Mouse (Mus musculus): ENCODE results near the gene Oaz2.
"Not testable (repeated sequence)": the region's sequence is repeated elsewhere in the genome, so short reads cannot be mapped to it uniquely, and the experiment has no call there.

The Oaz2 gene

DNA sequence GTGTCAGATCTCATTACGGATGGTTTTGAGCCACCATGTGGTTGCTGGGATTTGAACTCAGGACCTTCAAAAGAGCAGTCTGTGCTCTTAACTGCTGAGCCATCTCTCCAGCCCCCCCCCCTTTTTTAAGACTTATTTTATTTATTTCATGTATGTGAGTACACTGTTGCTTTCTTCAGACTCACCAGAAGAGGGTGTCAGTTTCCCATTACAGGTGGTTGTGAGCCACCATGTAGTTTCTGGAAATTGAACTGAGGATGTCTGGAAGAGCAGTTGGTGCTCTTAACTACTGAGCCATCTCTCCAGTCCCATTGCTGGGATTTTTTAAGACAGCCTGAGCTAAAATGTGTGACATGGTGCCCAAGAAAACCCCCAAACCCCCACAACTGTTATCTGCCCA lies 15.8 kb upstream of the Oaz2 start:
- not testable (repeated sequence) for DNase-seq (ENCODE audit: low spot score in 2 of 2)

DNA sequence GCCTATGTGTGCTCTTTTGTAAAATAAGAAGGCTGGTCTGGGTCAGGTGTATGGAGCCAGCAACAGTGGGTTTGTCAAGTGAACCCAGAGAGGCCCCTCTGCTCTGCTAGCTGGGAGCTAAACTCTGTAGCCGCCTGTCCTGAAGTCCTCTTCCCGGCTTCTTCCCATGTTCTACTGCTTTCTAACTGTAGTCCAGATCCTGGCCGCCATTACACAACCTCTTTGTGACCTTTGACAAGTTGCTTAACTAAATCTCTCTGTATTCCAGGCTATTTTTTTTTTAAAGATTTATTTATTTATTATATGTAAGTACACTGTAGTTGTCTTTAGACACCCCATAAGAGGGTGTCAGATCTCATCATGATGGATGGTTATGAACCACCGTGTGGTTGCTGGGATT lies 14.1 kb upstream of the Oaz2 start:
- DNase-seq (ENCODE audit: low spot score in 2 of 2): no peak

DNA sequence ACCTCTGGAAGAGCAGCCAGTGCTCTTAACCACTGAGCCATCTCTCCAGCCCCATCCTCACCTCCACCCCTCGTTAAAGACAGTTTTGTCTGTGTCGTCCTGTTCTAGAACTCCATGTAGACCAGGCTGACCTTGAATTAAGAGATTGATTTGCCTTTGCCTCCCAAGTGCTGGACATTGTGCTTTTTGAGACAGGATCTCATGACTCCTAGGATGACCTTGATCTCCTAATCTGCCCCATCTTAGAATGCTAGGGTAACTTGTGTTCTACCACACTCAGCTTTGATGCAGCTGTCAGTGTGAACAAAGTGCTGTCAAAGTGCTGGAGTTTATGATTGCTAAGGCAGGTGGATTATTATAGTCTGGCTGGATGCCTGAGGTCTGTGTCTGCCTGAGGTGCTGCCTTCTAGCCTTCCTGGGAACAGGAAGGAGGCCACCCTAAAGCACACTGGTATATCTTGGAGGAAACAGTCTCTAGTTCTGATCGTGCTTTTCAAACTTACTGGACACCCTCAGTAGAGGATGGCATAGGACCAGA lies 13.0 kb upstream of the Oaz2 start:
- no peak for DNase-seq (ENCODE audit: low spot score in 2 of 2)

DNA sequence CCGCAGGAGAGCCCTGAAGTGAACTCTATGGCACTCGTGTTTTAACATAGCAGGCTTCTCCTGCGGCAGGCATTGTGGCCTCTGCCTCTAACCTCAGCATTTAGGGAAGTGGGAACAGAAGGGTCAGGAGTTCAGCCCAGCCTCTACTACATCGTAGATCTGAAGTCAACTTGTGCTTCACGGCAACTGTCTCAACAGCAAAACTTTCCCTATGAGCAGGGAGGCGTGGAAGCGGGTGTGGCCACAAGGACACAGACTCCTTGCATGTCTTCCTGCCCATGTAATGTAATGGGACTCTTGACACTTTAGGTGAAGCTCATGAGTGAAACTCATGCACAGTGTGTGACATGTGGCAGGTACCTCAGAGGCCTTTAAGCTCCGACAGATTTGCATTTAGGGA lies 12.3 kb upstream of the Oaz2 start:
- DNase-seq (ENCODE audit: low spot score in 2 of 2): no peak

DNA sequence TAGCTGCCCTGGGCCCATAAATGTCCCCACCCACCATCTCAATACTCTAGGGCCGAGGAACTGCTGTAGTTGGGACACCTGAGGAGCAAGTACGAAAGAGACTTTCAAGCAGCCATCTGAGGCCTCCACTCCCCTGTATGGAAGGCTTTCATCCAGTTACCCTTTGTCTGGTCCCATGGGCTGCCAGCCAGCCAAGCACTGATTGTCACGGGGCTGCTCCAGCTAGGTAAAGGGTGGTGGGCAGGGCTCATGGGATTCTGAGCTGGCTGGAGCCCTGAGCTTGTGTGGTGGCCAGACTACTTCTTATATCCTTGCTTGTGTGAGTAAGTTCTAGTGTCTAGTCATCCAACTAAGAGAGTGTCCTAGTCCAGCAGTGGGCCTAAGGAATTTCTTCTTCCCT lies 10.6 kb upstream of the Oaz2 start:
- no peak for DNase-seq (ENCODE audit: low spot score in 2 of 2)

DNA sequence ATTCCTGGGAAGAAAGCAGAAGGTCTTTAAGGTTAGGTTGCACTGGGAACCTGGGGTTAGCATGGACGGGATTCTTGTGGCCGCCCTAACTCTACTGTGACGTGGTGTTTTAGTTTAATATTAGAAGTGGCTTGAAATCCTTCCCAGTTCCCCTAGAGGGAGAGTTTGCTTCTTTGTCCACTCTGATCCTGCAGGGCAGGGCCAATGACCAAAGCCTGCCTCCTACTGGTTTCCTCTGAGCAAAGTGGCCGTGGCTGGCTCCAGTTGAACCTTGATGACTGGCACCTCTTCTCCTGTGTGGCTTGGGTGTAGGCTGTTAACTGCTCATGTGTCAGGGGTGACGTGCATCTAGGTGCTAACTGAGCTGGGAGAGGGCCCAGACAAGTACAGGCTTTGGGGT lies 6.8 kb upstream of the Oaz2 start:
- no peak for DNase-seq (ENCODE audit: low spot score in 2 of 2)

DNA sequence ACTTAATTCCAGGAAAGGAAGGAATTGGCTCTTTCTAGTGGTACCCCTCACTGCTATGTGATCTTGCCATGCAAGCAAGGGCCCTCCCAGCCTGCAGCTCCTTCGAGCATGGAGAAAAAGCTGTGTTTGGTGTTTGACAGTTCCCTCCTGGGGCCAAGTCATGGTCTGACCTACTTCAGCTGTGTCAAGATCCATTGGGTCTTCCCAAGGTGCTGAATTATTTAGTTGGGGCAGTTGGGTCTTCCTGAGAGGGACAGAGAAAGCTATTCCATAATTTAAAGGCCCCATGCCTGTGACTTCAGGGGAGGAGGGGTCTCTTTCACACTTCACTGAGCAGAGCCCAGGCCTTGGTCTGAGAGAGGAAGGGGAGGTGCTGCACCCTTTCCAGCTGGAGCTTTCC lies 6.3 kb upstream of the Oaz2 start:
- no peak for DNase-seq (ENCODE audit: low spot score in 2 of 2)

DNA sequence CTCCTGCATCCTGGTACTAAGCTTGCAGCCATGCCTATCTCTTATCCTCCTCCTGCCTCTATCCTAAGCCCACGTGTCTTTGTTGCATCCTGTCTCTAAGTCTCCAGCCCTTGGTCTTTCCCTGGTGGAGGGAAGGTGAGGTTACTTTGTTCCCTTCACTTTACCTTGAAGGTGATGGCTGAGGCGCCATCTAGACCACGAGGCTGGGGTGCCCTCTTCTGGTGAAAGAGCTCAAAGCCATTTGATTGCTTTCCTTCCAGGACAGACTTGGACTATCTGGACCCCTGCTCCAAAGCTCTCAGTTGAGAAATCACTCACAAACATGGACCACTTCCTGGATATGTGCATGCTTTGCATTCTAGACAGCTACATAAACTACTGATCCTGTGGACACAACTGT lies 3.6 kb upstream of the Oaz2 start:
- peak in 1 of 2 experiments; percentile 48 for DNase-seq (ENCODE audit: low spot score in 2 of 2)

DNA sequence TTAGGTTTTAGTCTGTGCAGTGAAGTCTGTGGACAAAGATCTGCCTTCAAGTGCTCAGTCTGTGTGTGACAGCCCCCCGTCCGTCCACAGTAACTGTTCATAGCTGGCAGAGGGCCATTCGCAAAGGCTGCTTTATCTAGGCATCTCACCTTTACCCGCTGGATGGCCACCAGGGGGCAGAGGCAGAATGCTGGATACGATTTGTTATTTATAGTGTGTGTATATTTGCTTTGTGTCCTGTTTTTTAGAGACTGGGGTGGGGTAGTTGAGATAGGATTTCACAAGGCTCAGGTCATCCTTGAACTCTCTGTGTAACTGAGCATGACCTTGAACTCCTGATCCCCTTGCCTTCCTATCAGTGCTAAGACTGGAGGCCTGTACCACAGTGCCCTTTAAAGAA lies 1.8 kb upstream of the Oaz2 start:
- DNase-seq (ENCODE audit: low spot score in 2 of 2): peak; percentile 24 to 52

DNA sequence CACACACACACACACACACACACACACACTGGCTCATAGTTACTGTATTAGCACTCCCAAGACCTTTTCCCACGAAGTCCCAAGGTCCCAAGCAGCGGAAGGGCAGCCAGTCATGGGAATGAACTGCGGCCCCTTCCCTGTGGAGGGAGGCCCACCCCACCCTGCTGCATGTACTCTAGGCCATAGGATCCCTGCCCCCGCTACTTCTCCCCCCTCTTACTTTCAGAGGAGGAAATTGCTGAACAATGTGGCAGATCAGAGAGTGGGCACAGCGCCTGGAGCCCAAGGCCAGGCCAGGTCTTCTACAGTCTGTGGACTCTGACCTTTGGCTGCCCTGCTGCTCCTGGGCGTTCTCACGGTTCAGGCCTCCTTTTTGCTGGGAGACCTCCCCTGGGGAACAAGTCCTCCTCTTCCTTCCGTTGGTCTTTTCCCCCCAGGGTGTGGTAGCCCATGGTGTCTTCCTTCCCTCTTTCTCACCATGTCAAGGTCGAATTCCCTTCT lies 3.7 kb downstream of the Oaz2 start:
- DNase-seq (ENCODE audit: low spot score in 2 of 2): no peak

DNA sequence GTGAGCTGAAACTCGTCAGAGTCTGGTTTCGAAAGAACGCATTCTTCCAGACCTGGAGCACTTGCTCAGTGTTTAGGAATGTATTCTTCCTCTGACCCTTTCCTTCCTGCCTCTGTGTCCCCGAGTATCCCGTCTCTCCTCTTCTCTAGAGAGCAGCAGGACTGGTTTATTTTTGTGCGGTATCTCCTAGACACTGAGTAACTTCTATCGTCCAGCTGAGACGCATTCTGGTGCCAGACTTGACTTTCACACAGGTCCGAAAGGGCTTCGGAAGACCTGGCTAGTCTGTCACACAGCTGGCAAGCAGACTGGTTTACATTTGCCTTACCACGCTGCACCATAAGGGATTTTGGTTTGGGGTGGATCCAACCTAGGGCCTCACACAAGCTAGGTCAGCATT lies 5.2 kb downstream of the Oaz2 start:
- no peak for DNase-seq (ENCODE audit: low spot score in 2 of 2)

DNA sequence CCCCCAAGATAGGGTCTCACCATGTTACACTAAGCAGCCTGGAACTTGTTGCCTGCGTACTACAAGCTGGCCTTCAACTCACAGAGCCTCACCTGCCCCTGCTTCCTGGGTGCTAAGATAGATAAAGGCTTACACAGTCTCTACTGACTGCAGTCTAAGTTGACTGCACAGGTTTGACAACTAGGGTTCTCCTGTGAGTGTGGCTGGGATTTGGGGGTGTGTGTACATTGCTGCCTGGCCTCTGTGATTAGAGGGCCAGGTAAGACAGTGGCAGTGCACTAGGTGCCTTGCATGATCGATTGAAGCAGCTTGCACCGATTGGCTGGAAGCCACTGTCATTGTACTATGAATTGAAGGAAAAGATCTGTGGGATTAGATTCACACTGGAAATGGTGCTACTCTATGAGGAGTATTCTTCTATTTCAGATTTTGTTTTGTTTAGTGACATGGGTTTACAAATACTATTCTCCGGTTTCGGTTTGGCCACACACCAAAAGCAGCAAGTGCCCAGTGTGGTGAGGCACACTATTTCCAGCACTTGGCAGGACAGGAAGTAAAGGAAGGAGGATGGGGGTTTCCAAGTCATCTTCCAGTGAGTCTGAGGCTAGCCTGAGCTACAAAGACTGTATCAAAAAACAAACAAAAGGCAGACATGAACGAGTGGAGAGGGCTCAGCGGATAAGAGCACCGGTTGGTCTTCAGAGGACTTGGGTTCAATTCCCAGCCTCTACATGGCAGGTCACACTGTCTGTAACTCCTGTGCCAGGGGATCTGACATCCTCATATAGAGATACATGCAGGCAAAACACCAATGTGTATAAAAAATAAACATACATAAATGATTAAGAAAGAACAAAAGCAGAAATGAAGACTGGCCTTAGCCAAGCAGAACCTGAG lies 7.9 kb downstream of the Oaz2 start:
- no peak for DNase-seq (ENCODE audit: low spot score in 2 of 2)

DNA sequence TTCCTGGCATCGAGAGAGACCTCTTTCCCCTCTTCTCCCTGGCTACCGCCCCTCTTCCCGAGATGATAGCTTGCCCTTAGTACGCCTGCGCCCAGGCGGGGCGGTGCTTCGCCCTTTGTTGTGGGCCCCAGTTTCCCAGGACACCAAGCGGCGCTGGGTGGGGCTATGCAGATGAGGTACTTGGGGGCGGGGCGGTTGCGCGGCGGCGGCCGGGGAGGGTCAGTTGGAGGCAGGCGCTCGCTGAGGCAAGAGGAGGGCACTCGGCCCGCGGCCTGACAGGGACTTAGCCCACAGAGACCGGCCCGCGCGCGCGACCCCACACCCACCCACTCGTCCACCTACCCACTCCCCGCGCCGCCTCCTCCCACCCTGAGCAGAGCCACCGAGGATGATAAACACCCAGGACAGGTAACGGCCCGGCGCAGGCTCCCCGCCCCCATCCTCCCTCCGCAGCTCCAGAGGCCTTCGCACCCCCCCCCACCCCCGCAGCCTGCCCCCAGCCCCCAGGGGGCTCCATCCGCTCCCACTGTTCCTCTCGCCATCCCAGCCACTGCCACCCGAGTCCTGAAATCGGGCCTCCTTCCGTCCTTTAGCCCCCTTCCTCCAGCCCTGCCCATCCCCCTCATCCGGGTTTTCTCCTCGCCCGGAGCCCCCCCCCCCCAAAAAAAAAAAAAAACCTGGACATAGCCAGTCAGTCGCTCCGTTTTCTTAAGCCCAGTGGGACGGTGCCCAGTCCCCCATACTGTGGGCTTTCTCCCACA lies 8.7 kb downstream of the Oaz2 start:
- DNase-seq (ENCODE audit: low spot score in 2 of 2): peak; percentile 93

DNA sequence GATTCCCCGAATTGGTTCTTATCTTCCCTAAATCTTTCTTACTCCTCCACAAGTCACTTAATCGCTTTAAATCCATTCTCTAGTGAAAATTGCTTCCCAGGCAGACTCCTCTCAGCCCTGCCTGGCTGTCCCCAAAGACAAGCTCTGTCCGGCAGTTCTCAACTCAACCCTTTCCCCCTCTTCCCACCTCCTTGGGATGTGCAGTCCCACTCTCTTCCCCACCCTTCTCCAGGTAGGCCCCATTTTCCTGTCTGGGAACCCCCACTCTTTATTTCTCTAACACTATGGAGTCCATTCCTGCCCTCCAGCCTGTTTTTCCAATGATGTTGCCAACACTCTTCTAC lies 9.3 kb downstream of the Oaz2 start:
- DNase-seq (ENCODE audit: low spot score in 2 of 2): no peak

DNA sequence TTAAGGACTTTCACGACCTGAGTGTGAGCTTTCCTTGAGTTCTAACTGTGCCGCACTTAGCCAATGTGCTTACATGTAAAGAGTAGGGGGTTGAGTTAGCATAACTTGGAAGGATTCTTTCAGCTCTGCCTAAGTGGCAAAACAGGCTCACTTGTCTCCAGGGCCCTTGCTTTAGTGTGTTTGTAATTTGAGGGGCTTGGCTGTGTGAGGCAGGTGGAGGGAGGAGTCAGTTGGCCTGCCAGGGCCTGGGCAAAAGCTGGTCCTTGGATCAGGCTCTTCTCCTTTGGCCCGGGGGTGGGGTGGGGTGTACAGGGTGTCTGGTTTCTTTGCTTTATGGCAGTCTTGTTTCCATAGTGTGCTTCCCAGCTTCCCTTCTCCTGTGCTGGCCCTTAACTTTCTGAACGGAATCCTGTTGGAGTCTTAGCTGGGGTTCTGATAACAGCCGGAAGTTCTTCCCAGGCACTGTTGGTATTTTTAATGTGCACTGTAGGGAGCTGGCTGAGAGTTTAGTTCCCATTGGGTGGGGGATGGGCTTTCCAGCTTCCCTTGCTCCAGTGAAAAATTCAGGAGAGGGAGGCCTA lies 11.5 kb downstream of the Oaz2 start:
- no peak for DNase-seq (ENCODE audit: low spot score in 2 of 2)

DNA sequence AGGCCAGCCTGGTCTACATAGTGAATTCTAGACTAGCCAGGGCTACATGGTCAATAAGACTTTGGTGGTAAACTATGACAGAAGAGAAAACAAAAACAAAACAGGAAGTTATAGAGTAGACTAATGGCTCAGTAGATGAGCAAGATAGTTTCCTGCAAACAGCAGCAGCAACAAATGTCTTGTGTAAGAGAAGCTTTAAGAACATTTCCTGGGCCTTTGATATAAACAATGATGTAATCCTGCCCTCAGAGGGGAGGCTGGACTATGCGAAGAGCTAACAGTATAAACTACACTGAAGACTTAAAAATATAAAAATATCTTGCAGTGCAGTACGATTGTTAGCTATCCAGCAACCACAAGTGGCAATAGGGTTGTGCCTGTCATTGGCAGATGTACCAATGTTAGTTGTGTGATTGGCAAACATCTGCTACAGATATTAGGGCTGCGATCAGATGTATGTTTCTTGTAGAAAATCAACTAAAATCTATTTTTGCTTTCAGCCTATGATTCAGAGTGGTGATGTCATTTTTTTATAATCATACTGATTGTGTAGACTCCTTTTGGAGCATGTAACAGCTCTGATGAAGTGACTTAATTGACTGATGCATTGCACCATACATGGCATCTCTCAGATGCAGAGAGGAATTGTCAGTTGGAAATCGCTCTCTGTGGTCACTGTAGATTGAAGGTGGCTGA lies 13.3 kb downstream of the Oaz2 start:
- DNase-seq (ENCODE audit: low spot score in 2 of 2): no peak

DNA sequence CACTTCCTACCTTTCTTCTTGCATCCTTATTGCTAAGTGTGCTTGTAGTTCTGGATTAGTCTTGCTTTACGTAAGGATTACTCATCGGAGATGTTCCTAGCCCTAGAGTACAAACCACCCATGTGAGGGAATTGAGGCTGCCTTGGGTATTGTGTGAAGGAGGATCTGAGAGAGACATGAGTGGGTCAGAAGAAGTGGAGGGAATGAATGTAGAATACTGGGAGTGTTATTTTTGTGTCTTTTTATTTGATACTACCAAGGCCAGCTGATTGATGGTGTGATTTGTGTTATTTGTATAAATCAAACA lies 13.8 kb downstream of the Oaz2 start:
- DNase-seq (ENCODE audit: low spot score in 2 of 2): no peak

DNA sequence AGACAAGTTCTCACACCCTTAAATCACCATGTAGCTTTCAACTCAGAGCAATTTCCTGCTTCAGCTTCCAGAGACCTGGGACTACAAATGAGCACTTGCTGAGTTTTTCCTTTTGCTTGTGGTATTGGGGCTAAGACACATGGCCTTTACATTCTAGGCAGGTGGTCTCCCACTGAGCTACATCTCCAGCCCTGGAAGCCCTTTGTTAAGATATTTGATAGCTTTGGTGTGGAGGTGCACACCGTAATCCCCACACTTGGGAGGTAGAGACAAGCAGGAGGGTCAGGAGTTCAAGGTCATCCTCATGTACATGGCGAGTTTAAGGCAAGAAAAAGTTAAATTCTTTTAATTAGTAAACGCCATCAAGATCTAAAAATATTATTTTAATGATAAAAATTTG lies 14.4 kb downstream of the Oaz2 start:
- no peak for DNase-seq (ENCODE audit: low spot score in 2 of 2)

DNA sequence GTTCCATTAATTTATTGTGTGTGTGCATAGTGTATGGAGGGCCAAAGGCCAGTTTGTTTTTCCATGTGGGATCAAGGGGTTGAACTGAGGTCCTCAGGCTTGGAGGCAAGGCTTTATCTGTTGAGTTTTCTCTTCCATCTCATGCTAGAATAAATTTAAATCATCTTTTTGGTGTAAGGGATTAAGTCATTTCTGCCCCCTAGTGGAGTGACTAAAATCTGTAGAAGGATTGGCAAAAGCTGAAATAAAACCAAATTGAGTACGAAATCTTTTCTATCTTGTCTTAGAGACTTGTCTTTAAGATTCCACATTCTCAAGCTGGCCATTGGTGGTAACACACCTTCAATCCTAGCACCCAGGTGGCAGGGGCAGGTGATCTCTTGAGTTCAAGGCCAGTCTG lies 15.2 kb downstream of the Oaz2 start:
- no peak for DNase-seq (ENCODE audit: low spot score in 2 of 2)

DNA sequence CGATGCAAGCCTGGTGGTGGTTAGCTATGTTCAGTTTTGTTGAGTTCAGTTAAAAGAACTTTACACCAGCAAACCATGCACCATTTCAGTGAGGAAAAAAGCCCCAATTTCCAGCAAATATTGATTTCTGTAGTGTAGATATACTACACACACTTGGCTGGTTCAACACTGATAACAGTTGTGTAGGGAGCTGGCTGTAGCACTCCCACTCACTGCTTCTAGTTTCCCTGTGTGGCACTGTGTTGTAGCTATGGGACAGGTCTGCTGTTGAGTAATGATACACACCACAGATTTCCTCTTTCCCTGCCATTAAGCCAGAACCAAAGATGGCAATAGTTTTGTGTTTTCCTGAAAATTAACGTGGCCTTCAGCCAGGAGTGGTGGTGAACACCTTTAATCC lies 16.9 kb downstream of the Oaz2 start:
- no peak for DNase-seq (ENCODE audit: low spot score in 2 of 2)

DNA sequence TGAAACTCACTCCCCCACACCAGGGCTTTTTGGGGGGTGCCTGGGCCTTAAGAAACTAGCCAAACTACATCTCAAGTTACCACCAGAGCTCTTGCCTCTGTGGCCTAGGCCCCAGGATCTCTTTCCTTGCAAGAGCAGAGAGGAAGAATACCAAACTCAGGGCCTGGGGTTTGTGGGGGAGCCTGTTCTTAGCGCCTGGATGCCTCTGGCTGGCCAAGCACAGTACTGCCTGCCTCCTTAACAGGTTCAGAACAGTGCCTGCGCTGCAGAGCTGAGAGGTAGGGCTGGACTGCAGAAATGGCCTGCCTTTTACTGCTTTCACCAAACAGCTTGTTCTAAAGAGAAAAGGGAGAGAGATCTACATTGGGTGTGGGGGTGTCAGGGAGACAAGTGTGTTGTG lies 22.1 kb downstream of the Oaz2 start:
- DNase-seq (ENCODE audit: low spot score in 2 of 2): not testable (repeated sequence)

DNA sequence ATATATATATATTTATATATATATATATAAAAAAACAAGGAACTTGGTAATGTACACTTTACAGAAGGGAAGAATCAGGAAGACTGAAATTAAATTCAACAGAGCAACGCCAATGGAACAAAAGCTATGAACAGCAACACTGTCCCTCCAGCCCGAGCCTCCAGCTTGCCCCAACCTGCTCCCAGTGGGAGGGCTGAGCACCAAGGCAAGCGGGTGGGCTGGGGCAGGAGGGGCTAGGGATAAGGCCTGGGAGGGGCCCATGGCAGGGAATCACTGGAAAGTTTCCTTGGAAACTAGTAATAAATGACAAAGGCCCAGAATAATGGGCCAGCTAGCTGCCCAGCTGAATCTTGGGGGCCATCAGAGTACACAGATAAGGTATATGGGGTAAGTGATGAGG lies 24.7 kb downstream of the Oaz2 start:
- no peak for DNase-seq (ENCODE audit: low spot score in 2 of 2)

Measured in spleen, postnatal 14 days (tissue).